Mouse (Mus musculus) embryonic facial prominence, embryonic 14.5 days (tissue): Measurements from ENCODE around the gene Smok3b. TPM values are rescaled to one million over a fixed set of nuclear protein-coding genes. Genes with fewer than 3 reads are reported as not detected.
A peak's percentile ranks its signal among the peaks of the same experiment; 100 is the strongest.

Experiments used
- ATAC-seq: fragments of 200-750 bp; cut with Nextera tagmentation; 2 replicates; pipeline ENCODE4 v1.8.0; 2017; ENCODE audit warnings: low read depth, moderate number of reproducible peaks, moderate TSS enrichment
- DNase-seq: peaks from one replicate; pipeline ENCODE4 v3.0.0-alpha.2; 2015; ENCODE audit warnings: low spot score
- H3K27ac ChIP-seq: fragments of 300-500 bp; sonication (generic); replicated peaks from 2 replicates; pipeline ENCODE4 v1.5.1; 2014; ENCODE audit warnings: low read depth, mild to moderate bottlenecking, low read length, moderate library complexity
- H3K27me3 ChIP-seq: fragments of 300-500 bp; sonication (generic); replicated peaks from 2 replicates; pipeline ENCODE4 v1.6.1; 2014; ENCODE audit warnings: low read length; ENCODE audit not compliant: control insufficient read depth, insufficient read depth
- H3K36me3 ChIP-seq: fragments of 300-500 bp; sonication (generic); 2 replicates; pipeline ENCODE4 v1.6.1; 2014; ENCODE audit warnings: low read length, mixed read lengths; ENCODE audit not compliant: control insufficient read depth, insufficient read depth
- H3K4me1 ChIP-seq: fragments of 300-500 bp; sonication (generic); 2 replicates; pipeline ENCODE4 v1.6.1; 2014; ENCODE audit warnings: antibody characterized with exemption, low read length; ENCODE audit not compliant: control insufficient read depth, insufficient read depth
- H3K4me2 ChIP-seq: fragments of 300-500 bp; sonication (generic); 2 replicates; pipeline ENCODE4 v1.6.1; 2014; ENCODE audit warnings: low read depth, mild to moderate bottlenecking, low read length, moderate library complexity, mixed read lengths
- H3K4me3 ChIP-seq: fragments of 300-500 bp; sonication (generic); 2 replicates; pipeline ENCODE4 v1.5.1; 2014; ENCODE audit warnings: low read depth, mild to moderate bottlenecking, low read length
- H3K9ac ChIP-seq: fragments of 300-500 bp; sonication (generic); 2 replicates; pipeline ENCODE4 v1.6.1; 2014; ENCODE audit warnings: low read depth, mild to moderate bottlenecking, low read length, moderate library complexity, mixed read lengths
- H3K9me3 ChIP-seq: fragments of 300-500 bp; sonication (generic); 2 replicates; pipeline ENCODE4 v1.6.1; 2016; ENCODE audit warnings: low read length; ENCODE audit not compliant: control insufficient read depth
- WGBS: fragments of 180-500 bp; shearing (Covaris S2); extraction: QIAGEN DNeasy Blood & Tissue Kit; methylation state at CpG from one replicate; pipeline ENCODE4 v1.1.7; 2014; 5-methylcytosine and 5-hydroxymethylcytosine counted together
- polyA plus RNA-seq: library from polyadenylated mRNA; unstranded; fragments of >200 nt; fragmentation: Nextera tagmentation; extraction: Ambion mirVana; gene quantifications from 2 replicates; pipeline ENCODE4 v1.2.1, GENCODE M21; 2014

The Smok3b gene
- polyA plus RNA-seq, 1 experiment from 2014 or later: not detected

DNA sequence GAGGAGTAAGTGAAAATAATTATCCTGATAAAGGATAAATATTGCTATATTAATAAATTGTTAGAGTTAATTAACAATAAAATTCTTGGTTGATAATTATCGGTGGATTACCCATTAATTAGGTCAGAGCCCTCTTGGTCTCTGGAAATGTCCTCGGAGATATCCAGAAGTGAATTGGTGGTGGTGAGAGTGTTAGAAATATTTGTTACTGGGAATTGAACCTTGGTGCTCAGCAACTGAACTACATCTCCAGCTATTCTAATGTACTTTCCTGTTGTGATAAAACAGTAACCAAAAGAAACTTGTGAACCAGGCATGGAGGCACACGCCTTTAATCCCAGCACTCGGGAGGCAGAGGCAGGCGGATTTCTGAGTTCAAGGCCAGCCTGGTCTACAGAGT, 59.2 kb downstream of the Smok3b start:
- H3K27me3 ChIP-seq: no peaks in the 10 kb centered on the region
- H3K27ac ChIP-seq: no peak overlapping the region
- no peak overlapping the region for H3K9ac ChIP-seq
- no peaks in the 10 kb centered on the region for H3K9me3 ChIP-seq
- H3K36me3 ChIP-seq: no peaks in the 10 kb centered on the region
- ATAC-seq (no peak), DNase-seq (no peak)
- H3K4me1 ChIP-seq: no peaks in the 10 kb centered on the region
- H3K4me2 ChIP-seq: no peak overlapping the region
- WGBS: 89% methylated on average over 5 of the region's 5 CpGs
- no peak overlapping the region for H3K4me3 ChIP-seq

DNA sequence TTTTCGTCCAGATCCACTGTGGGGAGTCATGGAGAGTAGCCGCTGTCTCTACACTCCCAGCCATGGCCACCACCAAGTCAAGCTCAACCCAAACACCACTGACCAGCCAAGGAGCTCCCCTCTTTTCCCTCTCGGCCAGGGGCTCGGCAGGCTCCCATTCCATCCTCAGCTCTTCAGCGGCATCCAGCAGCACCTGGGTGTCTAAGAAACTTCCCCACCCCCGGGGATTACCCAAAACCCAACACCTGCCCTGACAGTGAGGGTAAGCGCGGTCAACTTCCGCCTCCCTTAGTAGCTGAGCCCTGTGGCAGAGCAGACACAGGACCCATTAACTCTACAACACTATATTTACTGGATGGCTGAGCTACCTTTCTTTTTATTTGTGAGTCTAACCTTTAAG, 60.2 kb downstream of the Smok3b start:
- no peak overlapping the region for H3K9ac ChIP-seq
- ATAC-seq (no peak), DNase-seq (no peak)
- H3K27me3 ChIP-seq: no peaks in the 10 kb centered on the region
- H3K4me3 ChIP-seq: no peak overlapping the region
- H3K27ac ChIP-seq: no peak overlapping the region
- H3K4me2 ChIP-seq: no peak overlapping the region
- 87% methylated on average over 9 of the region's 9 CpGs for WGBS
- no peaks in the 10 kb centered on the region for H3K9me3 ChIP-seq
- no peaks in the 10 kb centered on the region for H3K36me3 ChIP-seq
- peaks cover 4% of the 10 kb centered on the region for H3K4me1 ChIP-seq

DNA sequence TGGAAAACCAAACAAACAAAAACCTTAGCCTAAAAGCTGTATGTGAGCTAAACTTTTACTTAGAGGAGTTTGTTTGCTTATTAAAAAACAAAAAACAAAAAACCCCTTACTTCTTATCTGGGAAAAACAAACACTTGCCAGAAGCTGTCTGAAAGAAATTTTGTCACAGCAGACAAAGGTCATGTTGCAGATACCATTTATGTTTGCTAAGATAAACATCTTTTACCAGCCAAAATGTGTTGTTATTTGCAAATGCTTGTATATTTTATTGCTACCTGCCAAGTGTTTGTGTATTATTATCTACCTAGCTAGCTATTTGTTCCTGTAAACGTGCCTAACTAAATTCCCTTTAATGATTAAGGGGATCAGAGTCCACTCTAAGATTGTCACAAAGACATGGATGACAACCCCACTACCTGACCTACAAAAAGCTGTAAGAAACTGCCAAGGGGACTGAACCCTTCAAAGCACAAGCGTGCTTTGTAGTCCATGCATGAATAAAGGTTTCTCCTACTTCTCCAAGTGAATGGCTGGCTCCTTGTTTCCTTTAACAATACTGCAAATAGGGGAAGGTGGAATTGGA, 62.2 kb downstream of the Smok3b start:
- no peak overlapping the region for H3K4me2 ChIP-seq
- no peak overlapping the region for H3K4me3 ChIP-seq
- H3K9ac ChIP-seq: no peak overlapping the region
- no peaks in the 10 kb centered on the region for H3K27me3 ChIP-seq
- H3K27ac ChIP-seq: no peak overlapping the region
- WGBS: 63% methylated on average over 2 of the region's 2 CpGs
- ATAC-seq (no peak), DNase-seq (no peak)
- no peaks in the 10 kb centered on the region for H3K9me3 ChIP-seq
- peaks cover 13% of the 10 kb centered on the region for H3K36me3 ChIP-seq
- peaks cover 8% of the 10 kb centered on the region for H3K4me1 ChIP-seq

DNA sequence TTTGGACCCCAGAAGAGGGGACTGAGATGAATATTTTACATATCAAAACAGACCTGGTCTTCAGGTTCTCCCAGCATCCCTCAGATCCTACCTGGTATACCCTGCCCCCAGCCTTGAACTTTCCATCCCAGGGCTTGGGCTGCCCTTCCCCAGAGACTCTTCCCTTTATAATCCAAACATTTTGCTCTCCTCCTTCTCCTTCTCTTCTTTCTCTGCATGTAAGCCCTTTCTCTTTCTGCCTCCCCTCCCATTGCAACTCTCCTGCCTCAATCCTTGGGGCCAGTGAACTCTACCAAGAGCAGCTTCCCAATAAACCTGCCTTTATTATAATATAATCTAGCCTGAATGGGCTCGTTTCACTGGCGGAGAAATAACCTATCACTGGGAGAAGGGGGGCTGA, 62.7 kb downstream of the Smok3b start:
- ATAC-seq (no peak), DNase-seq (no peak)
- Histone ChIP-seq H3K4me1 (peaks cover 8% of the 10 kb centered on the region), H3K4me2 (no peak overlapping the region), H3K36me3 (peaks cover 17% of the 10 kb centered on the region), H3K27ac (no peak overlapping the region), H3K27me3 (no peaks in the 10 kb centered on the region), H3K9me3 (no peaks in the 10 kb centered on the region), H3K9ac (no peak overlapping the region), H3K4me3 (no peak overlapping the region)
- WGBS: 95% methylated on average over 2 of the region's 2 CpGs

DNA sequence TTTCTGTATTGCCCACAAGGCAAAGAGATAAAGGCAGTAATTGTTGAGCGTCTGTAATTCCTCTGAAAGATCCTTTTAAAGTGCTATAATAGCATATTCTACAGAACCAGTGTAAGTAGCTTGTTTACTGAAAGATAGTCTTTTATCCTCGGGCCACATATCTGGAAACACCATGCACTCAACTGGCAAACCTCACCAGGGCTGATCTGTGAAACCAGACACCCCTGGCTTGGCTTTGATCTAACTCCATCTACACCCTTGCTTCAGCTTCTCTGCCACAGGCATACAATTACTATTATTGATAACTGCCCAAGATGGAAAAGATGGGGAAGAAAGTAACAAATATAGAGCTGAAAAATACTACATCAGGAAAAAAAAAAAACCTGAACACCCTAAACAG, 63.3 kb downstream of the Smok3b start:
- WGBS: 64% methylated on average over 2 of the region's 2 CpGs
- H3K27me3 ChIP-seq: no peaks in the 10 kb centered on the region
- peaks cover 22% of the 10 kb centered on the region for H3K36me3 ChIP-seq
- H3K27ac ChIP-seq: no peak overlapping the region
- H3K9ac ChIP-seq: peak overlapping the region; percentile 98
- peak overlapping the region; percentile 75 for H3K4me2 ChIP-seq
- peak overlapping the region; percentile 95 for H3K4me3 ChIP-seq
- H3K9me3 ChIP-seq: no peaks in the 10 kb centered on the region
- no peak for DNase-seq
- no peak for ATAC-seq
- H3K4me1 ChIP-seq: peaks cover 8% of the 10 kb centered on the region

DNA sequence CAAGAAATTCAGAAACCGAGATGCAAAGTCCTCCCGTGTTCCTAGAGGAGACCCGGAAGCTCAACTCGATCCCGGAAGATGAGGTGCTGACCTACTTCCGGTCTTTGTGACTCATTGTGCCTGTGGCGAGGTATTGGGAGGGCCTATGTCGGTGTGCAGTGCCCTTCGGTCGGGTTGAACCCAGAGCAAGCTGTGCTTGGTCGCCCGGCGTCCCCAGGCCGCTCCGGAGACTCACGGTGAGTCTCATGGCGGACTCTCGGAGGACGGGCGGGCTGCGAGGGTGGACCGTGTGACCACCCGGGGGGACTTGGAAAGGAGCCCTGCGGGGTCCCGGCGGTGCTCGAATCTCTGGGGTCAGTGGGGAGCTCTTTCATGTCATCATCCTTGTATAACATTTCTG, 63.8 kb downstream of the Smok3b start, which contains the start of gene Zkscan1:
Gene Zkscan1 (plus strand): TSS at position 89 of the 400 bp plus-strand sequence.
- Histone ChIP-seq H3K27ac (peak within 1 kb of the TSS; percentile 88), H3K9me3 (no peaks in the 10 kb centered on the region), H3K27me3 (no peaks in the 10 kb centered on the region), H3K4me2 (peak within 1 kb of the TSS; percentile 75), H3K36me3 (peaks cover 23% of the 10 kb centered on the region), H3K9ac (peak within 1 kb of the TSS; percentile 98), H3K4me3 (peak within 1 kb of the TSS; percentile 95), H3K4me1 (peaks cover 8% of the 10 kb centered on the region)
- WGBS: under 1% methylated on average over 22 of the region's 27 CpGs
- DNase-seq: peak; percentile 97
- ATAC-seq: peak; percentile 98

DNA sequence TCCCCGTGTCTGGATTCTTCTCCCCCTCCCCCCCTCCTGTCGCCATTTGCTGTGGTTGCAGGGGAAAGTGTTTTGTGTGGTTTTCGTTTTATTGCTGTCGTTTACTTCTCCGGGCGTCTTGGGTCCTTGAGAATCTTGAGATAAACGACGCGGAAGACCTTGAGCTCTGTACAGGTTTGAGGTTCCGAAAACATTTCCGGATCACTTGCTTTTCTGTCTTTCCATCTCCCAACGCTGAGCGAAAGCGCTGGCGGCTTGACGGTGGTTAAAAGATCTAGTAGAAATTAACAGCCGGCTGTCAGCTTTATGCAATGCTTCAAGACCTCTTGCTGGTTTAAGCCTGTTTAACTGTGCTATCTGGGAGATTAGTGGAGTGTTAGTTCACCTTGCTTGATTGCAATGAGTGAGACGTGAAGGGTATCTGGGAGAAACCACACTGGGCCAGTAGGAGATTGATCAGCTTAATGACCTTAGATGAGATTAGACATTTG, 64.2 kb downstream of the Smok3b start:
- Histone ChIP-seq H3K4me1 (peaks cover 8% of the 10 kb centered on the region), H3K27me3 (no peaks in the 10 kb centered on the region), H3K36me3 (peaks cover 23% of the 10 kb centered on the region), H3K9ac (peak overlapping the region; percentile 98), H3K27ac (peak overlapping the region; percentile 88), H3K4me2 (peak overlapping the region; percentile 75), H3K9me3 (no peaks in the 10 kb centered on the region), H3K4me3 (peak overlapping the region; percentile 95)
- DNase-seq: peak; percentile 7
- ATAC-seq: no peak
- WGBS: under 1% methylated on average over 18 of the region's 18 CpGs

DNA sequence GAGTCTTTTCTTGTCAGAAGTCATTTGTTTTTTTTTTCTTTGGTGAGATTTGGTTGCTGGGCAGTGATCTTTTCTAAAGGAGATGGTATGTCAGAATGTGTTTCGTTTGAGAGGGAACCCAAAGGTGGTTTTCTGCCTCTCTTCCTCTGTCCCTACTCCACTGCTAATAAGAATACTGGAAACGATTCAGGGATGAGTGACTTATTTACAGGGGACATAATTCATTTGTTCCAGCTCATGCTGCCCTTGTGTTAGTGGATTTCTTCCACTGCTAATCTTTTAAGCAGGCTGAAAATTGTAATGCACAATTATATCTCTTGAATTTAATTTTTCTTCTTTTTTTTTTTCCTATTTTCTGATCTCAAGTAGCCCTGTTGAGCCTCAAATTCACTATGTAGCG, 65.6 kb downstream of the Smok3b start:
- peaks cover 26% of the 10 kb centered on the region for H3K36me3 ChIP-seq
- H3K27me3 ChIP-seq: no peaks in the 10 kb centered on the region
- no peak overlapping the region for H3K27ac ChIP-seq
- no peak overlapping the region for H3K4me3 ChIP-seq
- DNase-seq: no peak
- H3K9ac ChIP-seq: 0 out of 2 replicates have a peak overlapping the region, but pooled peaks have one; percentile 98
- H3K4me2 ChIP-seq: peak overlapping the region; percentile 75
- peaks cover 8% of the 10 kb centered on the region for H3K4me1 ChIP-seq
- H3K9me3 ChIP-seq: no peaks in the 10 kb centered on the region
- no peak for ATAC-seq
- WGBS: 79% methylated on average over 3 of the region's 3 CpGs

DNA sequence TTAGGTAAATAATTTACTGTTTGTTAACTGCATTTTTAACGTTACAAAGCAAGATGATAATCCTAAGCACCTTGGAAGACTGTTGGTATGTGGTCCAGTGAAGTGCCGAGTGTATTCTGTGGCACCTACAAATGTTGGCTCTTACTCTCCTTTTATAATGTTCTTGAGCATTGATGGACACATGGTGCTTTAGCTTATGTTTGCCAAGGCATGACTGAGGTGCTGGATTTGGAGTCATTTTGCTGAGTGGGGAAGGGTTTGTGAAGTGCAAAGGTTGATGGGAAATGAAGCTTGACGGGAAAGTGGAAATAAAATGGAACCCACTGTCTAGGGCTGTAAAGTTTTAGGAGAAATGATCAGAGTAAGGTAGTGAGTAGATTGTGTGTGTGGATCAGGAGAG, 67.1 kb downstream of the Smok3b start:
- no peak for ATAC-seq
- H3K9me3 ChIP-seq: no peaks in the 10 kb centered on the region
- 88% methylated on average over 3 of the region's 3 CpGs for WGBS

More for the DNA sequence above, 67.1 kb downstream of the Smok3b start:
- Histone ChIP-seq H3K4me2 (no peak overlapping the region), H3K27ac (no peak overlapping the region), H3K36me3 (peaks cover 34% of the 10 kb centered on the region), H3K4me3 (no peak overlapping the region), H3K9ac (no peak overlapping the region), H3K27me3 (no peaks in the 10 kb centered on the region), H3K4me1 (peaks cover 8% of the 10 kb centered on the region)
- no peak for DNase-seq
